Mouse (Mus musculus) stomach, embryonic 14.5 days (tissue): ENCODE results near the gene Hoxc4. TPM values are rescaled to one million over a fixed set of nuclear protein-coding genes. Genes with fewer than 3 reads are reported as not detected.

ENCODE experiments used
- ATAC-seq: fragments of 200-750 bp; cut with Nextera tagmentation; 2 replicates; pipeline ENCODE4 v1.8.0; 2017; ENCODE audit warnings: low read depth, moderate TSS enrichment; ENCODE audit not compliant: insufficient number of reproducible peaks, insufficient read depth, low FRiP score
- H3K27ac ChIP-seq: fragments of 300-500 bp; sonication (generic); 2 replicates; pipeline ENCODE4 v1.5.1; 2014; ENCODE audit warnings: mild to moderate bottlenecking, low read length, moderate library complexity, mixed read lengths
- H3K27me3 ChIP-seq: fragments of 300-500 bp; sonication (generic); 2 replicates; pipeline ENCODE4 v1.6.1; 2014; ENCODE audit warnings: low read length, control low read depth, mixed read lengths; ENCODE audit not compliant: control insufficient read depth, insufficient read depth
- H3K36me3 ChIP-seq: fragments of 300-500 bp; sonication (generic); 2 replicates; pipeline ENCODE4 v1.6.1; 2014; ENCODE audit warnings: mild to moderate bottlenecking, control low read depth, low read length, moderate library complexity, mixed read lengths; ENCODE audit not compliant: control insufficient read depth, insufficient read depth
- H3K4me1 ChIP-seq: fragments of 300-500 bp; sonication (generic); 2 replicates; pipeline ENCODE4 v1.6.1; 2014; ENCODE audit warnings: low read length, control low read depth, mixed read lengths; ENCODE audit not compliant: control insufficient read depth, insufficient read depth
- H3K4me2 ChIP-seq: fragments of 300-500 bp; sonication (generic); replicated peaks from 2 replicates; pipeline ENCODE4 v1.6.1; 2014; ENCODE audit warnings: low read depth, low read length, control low read depth
- H3K4me3 ChIP-seq: fragments of 300-500 bp; sonication (generic); 2 replicates; pipeline ENCODE4 v1.5.1; 2014; ENCODE audit warnings: low read depth, low read length, control low read depth
- H3K9ac ChIP-seq: fragments of 300-500 bp; sonication (generic); replicated peaks from 2 replicates; pipeline ENCODE4 v1.6.1; 2014; ENCODE audit warnings: low read depth, mild to moderate bottlenecking, control low read depth, low read length, moderate library complexity, mixed read lengths
- H3K9me3 ChIP-seq: fragments of 300-500 bp; sonication (generic); 2 replicates; pipeline ENCODE4 v1.6.1; 2016; ENCODE audit warnings: low read depth, low read length, control low read depth; ENCODE audit not compliant: control insufficient read depth
- WGBS: fragments of 180-500 bp; shearing (Covaris S2); extraction: QIAGEN DNeasy Blood & Tissue Kit; methylation state at CpG from one replicate; pipeline ENCODE4 v1.1.7; 2014; 5-methylcytosine and 5-hydroxymethylcytosine counted together
- microRNA counts: library from miRNA; unstranded; fragments of <30 nt; microRNA quantifications from one replicate; lab custom pipeline; 2016
- microRNA-seq: library from miRNA; unstranded; fragments of <30 nt; microRNA quantifications from one replicate; pipeline ENCODE4, GENCODE M21; 2016
- polyA plus RNA-seq: library from polyadenylated mRNA; unstranded; fragments of >200 nt; fragmentation: Nextera tagmentation; extraction: Ambion mirVana; gene quantifications from 2 replicates; pipeline ENCODE4 v1.2.1, GENCODE M21; 2014

Hoxc4 gene
- polyA plus RNA-seq, 1 experiment from 2014 or later, result 23.4 TPM

DNA sequence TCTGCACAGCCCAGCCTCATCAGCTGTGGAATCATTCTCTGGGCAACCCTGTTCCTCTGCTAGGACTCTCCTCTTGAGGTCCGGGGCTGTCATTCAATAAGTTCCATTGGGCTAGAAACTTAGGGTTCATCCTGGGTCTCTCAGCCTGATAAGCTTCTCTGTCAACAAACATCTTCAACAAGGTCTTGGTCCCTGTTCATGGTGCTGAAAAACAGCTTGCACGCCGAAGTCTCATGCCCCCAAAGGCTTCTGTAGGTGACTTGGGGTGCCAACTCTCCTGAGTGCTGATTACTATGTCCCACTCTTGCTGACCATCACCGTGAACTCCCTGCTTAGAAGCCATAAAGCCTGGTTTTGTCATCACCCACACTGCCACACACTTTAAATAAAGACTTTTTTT is 63.9 kb downstream of the Hoxc4 start:
- WGBS, result 32% methylated on average over 4 of the region's 4 CpGs
- H3K36me3 ChIP-seq, result no peaks in the 10 kb centered on the region
- H3K27me3 ChIP-seq, result peaks cover 10% of the 10 kb centered on the region; the same call in 1 of the 2 replicates
- H3K4me2 ChIP-seq, result no peak overlapping the region
- no peak for ATAC-seq
- no peaks in the 10 kb centered on the region for H3K9me3 ChIP-seq
- peaks cover 20% of the 10 kb centered on the region; the same call in 1 of the 2 replicates for H3K4me1 ChIP-seq
- H3K9ac ChIP-seq, result no peak overlapping the region
- no peak overlapping the region for H3K27ac ChIP-seq
- no peak overlapping the region for H3K4me3 ChIP-seq

DNA sequence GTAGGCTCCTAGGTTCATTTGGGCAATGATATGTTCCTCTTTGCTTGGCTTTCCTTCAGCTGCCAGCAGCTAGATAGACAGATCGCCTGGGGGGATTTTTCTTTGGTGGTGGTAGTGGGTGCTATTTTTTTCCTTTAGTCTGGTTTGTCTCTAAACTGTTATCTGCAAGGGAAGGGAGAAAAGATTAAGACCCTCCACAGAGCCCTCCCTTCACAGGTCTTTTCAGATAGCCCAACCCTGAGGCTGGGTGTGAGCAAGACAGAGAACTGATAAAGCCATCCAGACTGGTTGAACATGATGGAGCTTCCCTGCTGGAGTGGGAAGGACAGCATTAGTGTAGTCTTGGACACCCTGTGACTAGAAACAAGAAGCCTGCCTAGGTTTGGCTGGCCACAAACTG is 64.9 kb downstream of the Hoxc4 start:
- WGBS, result 73% methylated on average over 1 of the region's 1 CpGs
- no peak for ATAC-seq
- Histone ChIP-seq H3K9me3 (no peaks in the 10 kb centered on the region), H3K4me3 (no peak overlapping the region), H3K36me3 (no peaks in the 10 kb centered on the region), H3K4me2 (no peak overlapping the region), H3K9ac (no peak overlapping the region), H3K27ac (no peak overlapping the region), H3K4me1 (peaks cover 21% of the 10 kb centered on the region; the same call in 1 of the 2 replicates), H3K27me3 (peaks cover 10% of the 10 kb centered on the region; the same call in 1 of the 2 replicates)

- 70% methylated on average over 1 of the region's 1 CpGs for WGBS
- H3K36me3 ChIP-seq, result no peaks in the 10 kb centered on the region
- H3K27ac ChIP-seq, result no peak overlapping the region
- H3K9ac ChIP-seq, result no peak overlapping the region
- H3K4me3 ChIP-seq, result no peak overlapping the region
- no peaks in the 10 kb centered on the region for H3K9me3 ChIP-seq
- ATAC-seq, result no peak
- peaks cover 21% of the 10 kb centered on the region; the same call in 1 of the 2 replicates for H3K4me1 ChIP-seq
- no peak overlapping the region for H3K4me2 ChIP-seq
- peaks cover 10% of the 10 kb centered on the region; the same call in 1 of the 2 replicates for H3K27me3 ChIP-seq
Observed at GRCm38 (mm10) chr15:103084944-103085343, 66.2 kb downstream of the Hoxc4 start.

GRCm38 (mm10) chr15:103085831-103086671 is 67.3 kb downstream of the Hoxc4 start:
- peaks cover 12% of the 10 kb centered on the region; the same call in 1 of the 2 replicates for H3K27me3 ChIP-seq
- no peak overlapping the region for H3K9ac ChIP-seq
- no peaks in the 10 kb centered on the region for H3K9me3 ChIP-seq
- no peak overlapping the region for H3K27ac ChIP-seq
- H3K4me1 ChIP-seq, result peaks cover 21% of the 10 kb centered on the region; the same call in 1 of the 2 replicates
- ATAC-seq, result no peak
- 5% methylated on average over 60 of the region's 61 CpGs for WGBS
- peak overlapping the region; percentile 64 for H3K4me2 ChIP-seq
- H3K4me3 ChIP-seq, result peak overlapping the region; percentile 22
- no peaks in the 10 kb centered on the region for H3K36me3 ChIP-seq

MicroRNAs encoded within 50 kb of the gene (microRNA counts, 519-probe panel; counts per million panel counts)
- microRNA mmu-miR-615-3p (lab: Ali Mortazavi, UCI) (not detected), microRNA mmu-miR-615-5p (lab: Ali Mortazavi, UCI) (not detected)

Small RNA genes lying within 50 kb of the gene (microRNA-seq; reads per million reads assigned to microRNA genes)
- gene Mir196a-2 (1.0 reads per million), gene Mir615 (1,619 reads per million, percentile 77 among the genes with 10 or more reads in this experiment)

Other genes with a start within 250 kb of the Hoxc4 start
- not detected in 2 replicates for gene Hoxc13, start 97.8 kb upstream of the Hoxc4 start, polyA plus RNA-seq
- gene Hoxc12, start 82.2 kb upstream of the Hoxc4 start, polyA plus RNA-seq, result not detected in 2 replicates
- gene Hoxc11, start 64.5 kb upstream of the Hoxc4 start, polyA plus RNA-seq, result not detected in 2 replicates
- gene Hoxc10, start 52.1 kb upstream of the Hoxc4 start, polyA plus RNA-seq, result not detected in 2 replicates
- gene Hoxc5, start 51.5 kb upstream of the Hoxc4 start, polyA plus RNA-seq, result 20.3 and 20.9 TPM in 2 replicates
- not detected in 2 replicates for gene Hoxc9, start 42.5 kb upstream of the Hoxc4 start, polyA plus RNA-seq
- gene Hoxc8, start 28.3 kb upstream of the Hoxc4 start, polyA plus RNA-seq, result 1.0 and 1.1 TPM in 2 replicates
- 4.8 and 5.5 TPM in 2 replicates for gene Hoxc6, start 20.7 kb upstream of the Hoxc4 start, polyA plus RNA-seq
- 21.4 and 22.2 TPM in 2 replicates for gene Smug1, start 148.2 kb downstream of the Hoxc4 start, polyA plus RNA-seq
- gene Cbx5, start 220.9 kb downstream of the Hoxc4 start, polyA plus RNA-seq, result 141 and 154 TPM in 2 replicates
- 852 and 906 TPM in 2 replicates for gene Hnrnpa1, start 221.5 kb downstream of the Hoxc4 start, polyA plus RNA-seq
- gene Nfe2, start 239.5 kb downstream of the Hoxc4 start, polyA plus RNA-seq, result 1.9 and 2.0 TPM in 2 replicates